8 mouse cellular contexts compared by ENCODE assay signal in the genomic region with DNA sequence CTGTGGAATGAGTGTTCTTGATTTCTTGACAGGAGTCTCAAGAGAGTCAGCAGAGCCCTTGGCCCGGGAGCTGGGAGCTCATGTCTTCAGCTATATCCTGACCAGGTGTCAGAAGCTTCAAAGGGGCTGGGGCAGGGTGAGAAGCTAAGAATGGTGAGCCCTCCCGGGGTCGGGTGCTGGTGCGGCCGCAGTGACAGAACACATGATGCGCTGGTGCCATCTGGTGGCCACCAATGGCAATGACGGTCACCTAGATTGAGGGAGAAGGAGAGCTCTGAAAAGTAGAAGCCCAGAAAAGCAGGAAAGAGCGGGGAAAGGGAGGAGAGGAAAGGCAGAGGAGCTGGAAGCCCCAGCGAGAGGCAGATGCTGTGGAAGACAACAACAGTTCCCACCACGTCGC. TPM values are rescaled to one million over a fixed set of nuclear protein-coding genes. Genes with fewer than 3 reads are reported as not detected.
DNase-seq lines count a peak whose midpoint lies in the region; ATAC-seq lines count a peak whose summit lies in the region.

No protein-coding gene starts in this region.

- H3K4me2 ChIP-seq in heart, embryonic 12.5 days = no peak overlapping the region
- no peak overlapping the region for H3K4me2 ChIP-seq in embryonic facial prominence, embryonic 15.5 days (replicated peaks)
- no peak overlapping the region for H3K4me2 ChIP-seq in hindbrain, embryonic 15.5 days
- H3K4me2 ChIP-seq in midbrain, embryonic 14.5 days (ENCODE audit: low read length) = no peak overlapping the region

- peaks cover 8% of the 10 kb centered on the region; the same call in 1 of the 2 replicates for H3K9me3 ChIP-seq in heart, embryonic 12.5 days (replicated peaks)
- no peaks in the 10 kb centered on the region for H3K9me3 ChIP-seq in embryonic facial prominence, embryonic 15.5 days (replicated peaks)
- H3K9me3 ChIP-seq in hindbrain, embryonic 15.5 days = no peaks in the 10 kb centered on the region
- no peaks in the 10 kb centered on the region for H3K9me3 ChIP-seq in midbrain, embryonic 14.5 days (ENCODE audit: control insufficient read depth, low read length)

- DNase-seq in heart, adult 18-20 months = peak; percentile 65 to 89
- DNase-seq in adrenal gland, postnatal 4 days (ENCODE audit: low spot score in 2 of 2) = peak; percentile 37 to 58
- peak; percentile 59 to 65 for DNase-seq in left cerebral cortex, postnatal 36 days (ENCODE audit: low spot score in 2 of 2)
- peak; percentile 90 for DNase-seq in midbrain, embryonic 14.5 days
- peak; percentile 38 to 43 for DNase-seq in spleen, postnatal 36 days (ENCODE audit: low spot score in 2 of 2)

- no peak overlapping the region for H3K27ac ChIP-seq in heart, embryonic 12.5 days (ENCODE audit: poor library complexity, severe bottlenecking)
- H3K27ac ChIP-seq in embryonic facial prominence, embryonic 15.5 days (replicated peaks) = no peak overlapping the region
- H3K27ac ChIP-seq in hindbrain, embryonic 15.5 days (replicated peaks) = no peak overlapping the region
- no peak overlapping the region for H3K27ac ChIP-seq in midbrain, embryonic 14.5 days (replicated peaks; ENCODE audit: low read depth, low read length)

- ATAC-seq in heart, embryonic 12.5 days (ENCODE audit: insufficient number of reproducible peaks, low FRiP score) = no peak
- ATAC-seq in embryonic facial prominence, embryonic 15.5 days (ENCODE audit: insufficient number of reproducible peaks, low FRiP score, low TSS enrichment, low read depth) = no peak
- ATAC-seq in hindbrain, embryonic 15.5 days (ENCODE audit: low FRiP score, low read depth) = peak; percentile 33; the same call in 1 of the 2 replicates
- ATAC-seq in midbrain, embryonic 14.5 days (ENCODE audit: low FRiP score, low TSS enrichment) = no peak

- intact Hi-C loops in left cerebral cortex, postnatal 36 days (cut with DNase I) = loop anchor here (1.0 kb wide), 1 partner anchor 134 kb away; no protein-coding TSS in a partner anchor

- no peaks in the 10 kb centered on the region for H3K36me3 ChIP-seq in heart, embryonic 12.5 days
- H3K36me3 ChIP-seq in embryonic facial prominence, embryonic 15.5 days = no peaks in the 10 kb centered on the region
- H3K36me3 ChIP-seq in hindbrain, embryonic 15.5 days = no peaks in the 10 kb centered on the region
- no peaks in the 10 kb centered on the region for H3K36me3 ChIP-seq in midbrain, embryonic 14.5 days (ENCODE audit: control insufficient read depth, insufficient read depth, low read length)

- H3K4me1 ChIP-seq in heart, embryonic 12.5 days (replicated peaks) = peaks cover 10% of the 10 kb centered on the region
- peaks cover 34% of the 10 kb centered on the region for H3K4me1 ChIP-seq in embryonic facial prominence, embryonic 15.5 days
- no peaks in the 10 kb centered on the region for H3K4me1 ChIP-seq in hindbrain, embryonic 15.5 days (replicated peaks)
- H3K4me1 ChIP-seq in midbrain, embryonic 14.5 days (ENCODE audit: control insufficient read depth, insufficient read depth, low read length) = peaks cover 5% of the 10 kb centered on the region; the same call in 1 of the 2 replicates

- no peak overlapping the region for H3K4me3 ChIP-seq in heart, embryonic 12.5 days
- H3K4me3 ChIP-seq in embryonic facial prominence, embryonic 15.5 days (replicated peaks) = no peak overlapping the region
- no peak overlapping the region for H3K4me3 ChIP-seq in hindbrain, embryonic 15.5 days
- no peak overlapping the region for H3K4me3 ChIP-seq in midbrain, embryonic 14.5 days (replicated peaks; ENCODE audit: low read depth, low read length)

- H3K9ac ChIP-seq in heart, embryonic 12.5 days = no peak overlapping the region
- H3K9ac ChIP-seq in embryonic facial prominence, embryonic 15.5 days = 0 out of 2 replicates have a peak overlapping the region, but pooled peaks have one; percentile 10
- no peak overlapping the region for H3K9ac ChIP-seq in hindbrain, embryonic 15.5 days
- no peak overlapping the region for H3K9ac ChIP-seq in midbrain, embryonic 14.5 days (replicated peaks; ENCODE audit: low read length)

- peaks cover 7% of the 10 kb centered on the region; the same call in 1 of the 2 replicates for H3K27me3 ChIP-seq in heart, embryonic 12.5 days (replicated peaks)
- no peaks in the 10 kb centered on the region for H3K27me3 ChIP-seq in embryonic facial prominence, embryonic 15.5 days
- no peaks in the 10 kb centered on the region for H3K27me3 ChIP-seq in hindbrain, embryonic 15.5 days
- no peaks in the 10 kb centered on the region for H3K27me3 ChIP-seq in midbrain, embryonic 14.5 days (ENCODE audit: control insufficient read depth, insufficient read depth, low read length)

- 6% methylated on average over 11 of the region's 11 CpGs for WGBS in heart, embryonic 12.5 days
- 5% methylated on average over 11 of the region's 11 CpGs for WGBS in embryonic facial prominence, embryonic 15.5 days
- WGBS in hindbrain, embryonic 15.5 days = 5% methylated on average over 11 of the region's 11 CpGs
- 3% methylated on average over 11 of the region's 11 CpGs for WGBS in midbrain, embryonic 14.5 days

RNA-seq across cellular contexts. Expression of gene Tac4, which starts 10.0 kb away (rescaled TPM):
- not detected for total RNA-seq in heart, adult 18-20 months (2021)
- not detected in 2 replicates for polyA plus RNA-seq in heart, embryonic 12.5 days (2016; fragmentation: Nextera tagmentation; extraction: Ambion mirVana)
- total RNA-seq in adrenal gland, postnatal 4 days (2021) = under 1 TPM in 1 of 2 experiments, not detected in 1; 0.22 TPM
- 0.13 and 0.21 TPM in 2 replicates for polyA plus RNA-seq in embryonic facial prominence, embryonic 15.5 days (2015; fragmentation: Nextera tagmentation; extraction: Ambion mirVana)
- not detected in 2 replicates for polyA plus RNA-seq in hindbrain, embryonic 15.5 days (2015; fragmentation: Nextera tagmentation; extraction: Ambion mirVana)
- total RNA-seq in left cerebral cortex, postnatal 36 days (2021) = not detected
- polyA plus RNA-seq in midbrain, embryonic 14.5 days (2014; fragmentation: Nextera tagmentation; extraction: Ambion mirVana) = not detected in 2 replicates

RNA-seq across cellular contexts. Expression of gene Kat7, which starts 58.8 kb away (rescaled TPM):
- 10 to 100 TPM; 25.7 to 30.8 TPM for total RNA-seq in heart, adult 18-20 months (2021)
- 56.0 and 58.3 TPM in 2 replicates for polyA plus RNA-seq in heart, embryonic 12.5 days (2016; fragmentation: Nextera tagmentation; extraction: Ambion mirVana)
- 10 to 100 TPM; 77.8 to 80.3 TPM for total RNA-seq in adrenal gland, postnatal 4 days (2021)
- polyA plus RNA-seq in embryonic facial prominence, embryonic 15.5 days (2015; fragmentation: Nextera tagmentation; extraction: Ambion mirVana) = 60.6 and 70.0 TPM in 2 replicates
- 60.5 and 66.2 TPM in 2 replicates for polyA plus RNA-seq in hindbrain, embryonic 15.5 days (2015; fragmentation: Nextera tagmentation; extraction: Ambion mirVana)
- total RNA-seq in left cerebral cortex, postnatal 36 days (2021) = 10 to 100 TPM; 69.3 to 74.3 TPM
- 56.6 and 65.2 TPM in 2 replicates for polyA plus RNA-seq in midbrain, embryonic 14.5 days (2014; fragmentation: Nextera tagmentation; extraction: Ambion mirVana)
